Comparison of ENCODE assay signal across 16 mouse cellular contexts in the genomic region with DNA sequence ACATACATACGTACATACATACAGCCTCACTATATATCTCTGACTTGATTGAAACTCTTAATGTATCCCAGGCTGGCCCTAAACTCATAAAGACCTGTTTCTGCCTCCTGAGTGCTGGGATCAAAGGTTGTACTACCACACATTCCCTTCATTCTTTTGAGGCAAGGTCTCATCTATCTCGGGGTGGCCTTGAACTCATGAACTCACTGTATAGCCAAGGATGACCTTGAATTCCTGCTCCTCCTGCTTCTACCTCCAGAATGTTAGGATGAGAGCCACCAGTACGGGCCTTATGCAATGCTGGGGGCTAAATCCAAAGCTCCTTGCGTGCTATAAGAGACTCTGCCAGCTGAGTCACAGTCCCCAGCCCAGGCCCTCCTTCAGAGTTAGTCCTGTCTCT.
"Had no signal": no experiment of that assay in that cellular context is flagged by ENCODE, and none has a peak within 500 bp of the region (broad histone marks: within the 10 kb centered on the region; RNA-seq: fewer than 3 reads in every experiment).

No protein-coding gene starts in this region.

- H3K36me3 ChIP-seq: neural tube, embryonic 13.5 days; neural tube, embryonic 15.5 days; stomach, embryonic 15.5 days had no signal

- H3K27ac ChIP-seq: neural tube, embryonic 13.5 days; neural tube, embryonic 15.5 days; stomach, embryonic 15.5 days; stomach, postnatal 0 days had no signal

- H3K4me1 ChIP-seq: neural tube, embryonic 13.5 days; neural tube, embryonic 15.5 days; stomach, embryonic 15.5 days had no signal

- H3K27me3 ChIP-seq: stomach, embryonic 15.5 days had no signal

- DNase-seq: retina, postnatal 1 day; right cerebral cortex, adult 18-20 months; right cerebral cortex, postnatal 14 days; right cerebral cortex, postnatal 25 days; right cerebral cortex, postnatal 4 days; spleen, adult 18-20 months; thymus, adult 18-20 months; thymus, adult 2 months; thymus, postnatal 14 days; thymus, postnatal 25 days; thymus, postnatal 36 days; thymus, postnatal 4 days had no signal

- H3K4me3 ChIP-seq: neural tube, embryonic 13.5 days; neural tube, embryonic 15.5 days; stomach, embryonic 15.5 days had no signal

- H3K4me2 ChIP-seq: neural tube, embryonic 13.5 days; neural tube, embryonic 15.5 days; stomach, embryonic 15.5 days had no signal

- H3K9ac ChIP-seq: neural tube, embryonic 13.5 days; neural tube, embryonic 15.5 days; stomach, embryonic 15.5 days had no signal

- H3K9me3 ChIP-seq: neural tube, embryonic 13.5 days; neural tube, embryonic 15.5 days; stomach, embryonic 15.5 days had no signal
